Mouse (Mus musculus) kidney, embryonic 14.5 days (tissue): ENCODE results near the gene Il7r. TPM values are rescaled to one million over a fixed set of nuclear protein-coding genes. Genes with fewer than 3 reads are reported as not detected.

Experiments used
- ATAC-seq: fragments of 200-750 bp; cut with Nextera tagmentation; 2 replicates; pipeline ENCODE4 v1.8.0; 2017; ENCODE audit warnings: moderate number of reproducible peaks, mild to moderate bottlenecking, moderate TSS enrichment, moderate library complexity; ENCODE audit not compliant: low FRiP score, low TSS enrichment
- H3K27ac ChIP-seq: fragments of 300-500 bp; sonication (generic); 2 replicates; pipeline ENCODE4 v1.5.1; 2014; ENCODE audit warnings: low read depth, mild to moderate bottlenecking, low read length, moderate library complexity, mixed read lengths
- H3K27me3 ChIP-seq: fragments of 300-500 bp; sonication (generic); 2 replicates; pipeline ENCODE4 v1.6.1; 2014; ENCODE audit warnings: mild to moderate bottlenecking, low read length; ENCODE audit not compliant: control insufficient read depth, insufficient read depth
- H3K36me3 ChIP-seq: fragments of 300-500 bp; sonication (generic); 2 replicates; pipeline ENCODE4 v1.6.1; 2014; ENCODE audit warnings: low read length, mixed read lengths; ENCODE audit not compliant: control insufficient read depth, insufficient read depth
- H3K4me1 ChIP-seq: fragments of 300-500 bp; sonication (generic); 2 replicates; pipeline ENCODE4 v1.6.1; 2014; ENCODE audit warnings: low read length, mixed read lengths; ENCODE audit not compliant: control insufficient read depth, insufficient read depth
- H3K4me2 ChIP-seq: fragments of 300-500 bp; sonication (generic); replicated peaks from 2 replicates; pipeline ENCODE4 v1.6.1; 2014; ENCODE audit warnings: low read depth, mild to moderate bottlenecking, low read length
- H3K4me3 ChIP-seq: fragments of 300-500 bp; sonication (generic); 2 replicates; pipeline ENCODE4 v1.5.1; 2014; ENCODE audit warnings: mild to moderate bottlenecking, low read length
- H3K9ac ChIP-seq: fragments of 300-500 bp; sonication (generic); 2 replicates; pipeline ENCODE4 v1.6.1; 2014; ENCODE audit warnings: low read depth, mild to moderate bottlenecking, low read length, moderate library complexity
- H3K9me3 ChIP-seq: fragments of 300-500 bp; sonication (generic); 2 replicates; pipeline ENCODE4 v1.6.1; 2016; ENCODE audit warnings: low read length; ENCODE audit not compliant: control insufficient read depth
- WGBS: fragments of 180-500 bp; shearing (Covaris S2); extraction: QIAGEN DNeasy Blood & Tissue Kit; methylation state at CpG from one replicate; pipeline ENCODE4 v1.1.7; 2014; 5-methylcytosine and 5-hydroxymethylcytosine counted together
- polyA plus RNA-seq: library from polyadenylated mRNA; unstranded; fragments of >200 nt; fragmentation: Nextera tagmentation; extraction: Ambion mirVana; gene quantifications from 2 replicates; pipeline ENCODE4 v1.2.1, GENCODE M21; 2014

Il7r gene
- polyA plus RNA-seq: 0.21 TPM in 1 of 2 replicates, not detected in the other

- H3K4me1 ChIP-seq: no peaks in the 10 kb centered on the region
- H3K9me3 ChIP-seq: no peaks in the 10 kb centered on the region
- 63% methylated on average over 4 of the region's 4 CpGs for WGBS
- H3K36me3 ChIP-seq: no peaks in the 10 kb centered on the region
- H3K27me3 ChIP-seq: no peaks in the 10 kb centered on the region
- no peak within 1 kb of the TSS for H3K9ac ChIP-seq
- H3K4me2 ChIP-seq: no peak within 1 kb of the TSS
- ATAC-seq: no peak
- no peak within 1 kb of the TSS for H3K27ac ChIP-seq
- no peak within 1 kb of the TSS for H3K4me3 ChIP-seq
Measured at GRCm38 (mm10) chr15:9530076-9530475, at the start of gene Il7r. TSS of gene Il7r (minus strand) at chr15:9530176.

- H3K27ac ChIP-seq: no peak overlapping the region
- H3K36me3 ChIP-seq: no peaks in the 10 kb centered on the region
- no peak for ATAC-seq
- H3K9me3 ChIP-seq: no peaks in the 10 kb centered on the region
- H3K27me3 ChIP-seq: no peaks in the 10 kb centered on the region
- H3K9ac ChIP-seq: no peak overlapping the region
- H3K4me3 ChIP-seq: no peak overlapping the region
- no peaks in the 10 kb centered on the region for H3K4me1 ChIP-seq
- 81% methylated on average over 4 of the region's 4 CpGs for WGBS
- H3K4me2 ChIP-seq: no peak overlapping the region
Measured at GRCm38 (mm10) chr15:9577303-9577702, 47.3 kb upstream of the Il7r start.

- WGBS: 92% methylated on average over 5 of the region's 5 CpGs
Measured at GRCm38 (mm10) chr15:9574796-9575195, 44.8 kb upstream of the Il7r start.

GRCm38 (mm10) chr15:9573361-9573760 is 43.4 kb upstream of the Il7r start:
- no peaks in the 10 kb centered on the region for H3K36me3 ChIP-seq
- H3K4me3 ChIP-seq: no peak overlapping the region
- H3K9me3 ChIP-seq: no peaks in the 10 kb centered on the region
- H3K9ac ChIP-seq: no peak overlapping the region
- H3K27ac ChIP-seq: no peak overlapping the region
- ATAC-seq: no peak
- H3K4me2 ChIP-seq: no peak overlapping the region
- no peaks in the 10 kb centered on the region for H3K27me3 ChIP-seq
- WGBS: 73% methylated on average over 4 of the region's 4 CpGs
- no peaks in the 10 kb centered on the region for H3K4me1 ChIP-seq

More at GRCm38 (mm10) chr15:9574796-9575195, 44.8 kb upstream of the Il7r start:
- Histone ChIP-seq H3K27ac (no peak overlapping the region), H3K4me1 (no peaks in the 10 kb centered on the region), H3K4me3 (no peak overlapping the region), H3K36me3 (no peaks in the 10 kb centered on the region), H3K9ac (no peak overlapping the region), H3K9me3 (no peaks in the 10 kb centered on the region), H3K27me3 (no peaks in the 10 kb centered on the region), H3K4me2 (no peak overlapping the region)
- ATAC-seq: no peak

GRCm38 (mm10) chr15:9572664-9573063 is 42.7 kb upstream of the Il7r start:
- Histone ChIP-seq H3K9me3 (no peaks in the 10 kb centered on the region), H3K27ac (no peak overlapping the region), H3K9ac (no peak overlapping the region), H3K36me3 (no peaks in the 10 kb centered on the region), H3K4me3 (no peak overlapping the region), H3K4me2 (no peak overlapping the region), H3K4me1 (no peaks in the 10 kb centered on the region), H3K27me3 (no peaks in the 10 kb centered on the region)
- no peak for ATAC-seq
- WGBS: 87% methylated on average over 7 of the region's 7 CpGs

GRCm38 (mm10) chr15:9571896-9572295 is 41.9 kb upstream of the Il7r start:
- H3K36me3 ChIP-seq: no peaks in the 10 kb centered on the region
- no peaks in the 10 kb centered on the region for H3K4me1 ChIP-seq
- H3K4me2 ChIP-seq: no peak overlapping the region
- no peak overlapping the region for H3K9ac ChIP-seq
- no peaks in the 10 kb centered on the region for H3K27me3 ChIP-seq
- no peak overlapping the region for H3K27ac ChIP-seq
- H3K4me3 ChIP-seq: no peak overlapping the region
- no peaks in the 10 kb centered on the region for H3K9me3 ChIP-seq
- ATAC-seq: no peak
- WGBS: 93% methylated on average over 2 of the region's 2 CpGs

- 77% methylated on average over 4 of the region's 4 CpGs for WGBS
Measured at GRCm38 (mm10) chr15:9567316-9567715, 37.3 kb upstream of the Il7r start.

GRCm38 (mm10) chr15:9565396-9565795 is 35.4 kb upstream of the Il7r start:
- Histone ChIP-seq H3K9ac (no peak overlapping the region), H3K36me3 (no peaks in the 10 kb centered on the region), H3K27ac (no peak overlapping the region), H3K4me1 (no peaks in the 10 kb centered on the region), H3K27me3 (no peaks in the 10 kb centered on the region), H3K4me2 (no peak overlapping the region), H3K9me3 (no peaks in the 10 kb centered on the region), H3K4me3 (no peak overlapping the region)
- peak; percentile 60; the same call in 1 of the 2 replicates for ATAC-seq
- 48% methylated on average over 6 of the region's 6 CpGs for WGBS

More at GRCm38 (mm10) chr15:9567316-9567715, 37.3 kb upstream of the Il7r start:
- H3K36me3 ChIP-seq: no peaks in the 10 kb centered on the region
- ATAC-seq: no peak
- no peak overlapping the region for H3K4me2 ChIP-seq
- no peaks in the 10 kb centered on the region for H3K27me3 ChIP-seq
- no peaks in the 10 kb centered on the region for H3K4me1 ChIP-seq
- H3K9me3 ChIP-seq: no peaks in the 10 kb centered on the region
- H3K4me3 ChIP-seq: no peak overlapping the region
- H3K9ac ChIP-seq: no peak overlapping the region
- no peak overlapping the region for H3K27ac ChIP-seq

- Histone ChIP-seq H3K4me1 (no peaks in the 10 kb centered on the region), H3K4me2 (no peak overlapping the region), H3K27me3 (no peaks in the 10 kb centered on the region), H3K36me3 (no peaks in the 10 kb centered on the region), H3K27ac (no peak overlapping the region), H3K9me3 (no peaks in the 10 kb centered on the region), H3K9ac (no peak overlapping the region), H3K4me3 (no peak overlapping the region)
- no peak for ATAC-seq
- WGBS: 87% methylated on average over 3 of the region's 3 CpGs
Measured at GRCm38 (mm10) chr15:9564156-9564555, 34.2 kb upstream of the Il7r start.
